Mouse (Mus musculus) stomach, embryonic 14.5 days (tissue): ENCODE measurements around the gene Wwox. TPM values are rescaled to one million over a fixed set of nuclear protein-coding genes. Genes with fewer than 3 reads are reported as not detected.

Source experiments
- ATAC-seq: fragments of 200-750 bp; cut with Nextera tagmentation; 2 replicates; pipeline ENCODE4 v1.8.0; 2017; ENCODE audit warnings: low read depth, moderate TSS enrichment; ENCODE audit not compliant: insufficient number of reproducible peaks, insufficient read depth, low FRiP score
- H3K27ac ChIP-seq: fragments of 300-500 bp; sonication (generic); 2 replicates; pipeline ENCODE4 v1.5.1; 2014; ENCODE audit warnings: mild to moderate bottlenecking, low read length, moderate library complexity, mixed read lengths
- H3K27me3 ChIP-seq: fragments of 300-500 bp; sonication (generic); 2 replicates; pipeline ENCODE4 v1.6.1; 2014; ENCODE audit warnings: low read length, control low read depth, mixed read lengths; ENCODE audit not compliant: control insufficient read depth, insufficient read depth
- H3K36me3 ChIP-seq: fragments of 300-500 bp; sonication (generic); 2 replicates; pipeline ENCODE4 v1.6.1; 2014; ENCODE audit warnings: mild to moderate bottlenecking, control low read depth, low read length, moderate library complexity, mixed read lengths; ENCODE audit not compliant: control insufficient read depth, insufficient read depth
- H3K4me1 ChIP-seq: fragments of 300-500 bp; sonication (generic); 2 replicates; pipeline ENCODE4 v1.6.1; 2014; ENCODE audit warnings: low read length, control low read depth, mixed read lengths; ENCODE audit not compliant: control insufficient read depth, insufficient read depth
- H3K4me2 ChIP-seq: fragments of 300-500 bp; sonication (generic); replicated peaks from 2 replicates; pipeline ENCODE4 v1.6.1; 2014; ENCODE audit warnings: low read depth, low read length, control low read depth
- H3K4me3 ChIP-seq: fragments of 300-500 bp; sonication (generic); 2 replicates; pipeline ENCODE4 v1.5.1; 2014; ENCODE audit warnings: low read depth, low read length, control low read depth
- H3K9ac ChIP-seq: fragments of 300-500 bp; sonication (generic); replicated peaks from 2 replicates; pipeline ENCODE4 v1.6.1; 2014; ENCODE audit warnings: low read depth, mild to moderate bottlenecking, control low read depth, low read length, moderate library complexity, mixed read lengths
- H3K9me3 ChIP-seq: fragments of 300-500 bp; sonication (generic); 2 replicates; pipeline ENCODE4 v1.6.1; 2016; ENCODE audit warnings: low read depth, low read length, control low read depth; ENCODE audit not compliant: control insufficient read depth
- WGBS: fragments of 180-500 bp; shearing (Covaris S2); extraction: QIAGEN DNeasy Blood & Tissue Kit; methylation state at CpG from one replicate; pipeline ENCODE4 v1.1.7; 2014; 5-methylcytosine and 5-hydroxymethylcytosine counted together
- polyA plus RNA-seq: library from polyadenylated mRNA; unstranded; fragments of >200 nt; fragmentation: Nextera tagmentation; extraction: Ambion mirVana; gene quantifications from 2 replicates; pipeline ENCODE4 v1.2.1, GENCODE M21; 2014

Wwox gene
- polyA plus RNA-seq, 1 experiment from 2014 or later, result 15.4 TPM

DNA sequence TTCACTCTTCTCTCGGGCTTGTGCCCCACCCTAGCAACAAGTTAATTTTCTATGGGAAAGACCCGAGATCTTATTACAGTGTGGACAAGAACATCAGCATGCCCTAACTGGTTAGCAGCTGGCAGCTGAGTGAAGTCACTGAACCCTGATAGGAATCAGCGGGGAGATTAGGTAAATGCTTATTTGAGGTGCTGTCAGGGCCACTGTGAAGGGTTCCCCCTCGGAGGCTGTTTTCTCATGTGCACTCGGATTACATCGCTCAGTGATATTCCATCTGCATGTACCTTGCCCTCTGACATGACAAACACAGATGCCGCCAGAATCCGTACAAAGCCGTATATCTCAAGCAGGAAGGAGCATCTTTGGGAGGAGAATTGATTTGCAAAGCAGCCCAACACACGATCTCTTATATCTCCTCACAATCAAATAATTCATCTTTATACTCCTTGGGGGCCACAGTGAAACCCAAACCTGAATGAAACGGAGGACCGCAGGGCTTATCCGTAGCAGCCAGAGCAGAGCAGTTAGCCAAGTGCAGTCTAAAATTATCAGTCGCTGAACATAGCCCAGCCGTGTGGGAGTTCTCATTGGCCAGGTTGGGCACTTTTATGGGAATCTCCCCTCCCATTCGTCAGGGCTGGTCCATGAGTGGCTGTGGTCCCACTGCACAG, 519.1 kb downstream of the Wwox start:
- H3K4me1 ChIP-seq, result peaks cover 21% of the 10 kb centered on the region
- H3K4me3 ChIP-seq, result no peak overlapping the region
- WGBS, result 63% methylated on average over 16 of the region's 16 CpGs
- H3K27ac ChIP-seq, result no peak overlapping the region
- H3K9me3 ChIP-seq, result no peaks in the 10 kb centered on the region
- no peak overlapping the region for H3K4me2 ChIP-seq
- H3K9ac ChIP-seq, result no peak overlapping the region
- no peak for ATAC-seq
- H3K36me3 ChIP-seq, result no peaks in the 10 kb centered on the region
- no peaks in the 10 kb centered on the region for H3K27me3 ChIP-seq

DNA sequence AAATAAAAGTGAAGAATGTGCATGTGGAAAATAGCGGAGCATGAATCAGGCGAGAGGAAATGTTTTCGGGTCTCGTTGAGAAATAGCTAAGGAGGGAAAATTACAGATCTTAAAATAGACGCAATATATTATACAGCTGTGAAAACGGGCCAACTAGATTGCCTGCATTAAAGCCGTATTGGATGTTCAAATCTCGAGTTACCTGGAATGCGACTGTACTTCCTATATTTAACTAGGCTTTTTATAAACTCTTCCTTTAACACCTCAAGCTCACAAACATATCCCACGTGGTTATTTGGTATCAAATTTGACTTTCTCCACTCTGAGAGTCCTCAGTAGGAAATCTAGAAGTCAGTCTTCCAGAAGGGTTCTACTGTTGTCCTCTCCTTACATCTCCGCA, 520.0 kb downstream of the Wwox start:
- 70% methylated on average over 11 of the region's 11 CpGs for WGBS
- Histone ChIP-seq H3K9me3 (no peaks in the 10 kb centered on the region), H3K27ac (no peak overlapping the region), H3K4me3 (no peak overlapping the region), H3K36me3 (no peaks in the 10 kb centered on the region), H3K27me3 (no peaks in the 10 kb centered on the region), H3K4me2 (no peak overlapping the region), H3K4me1 (peaks cover 21% of the 10 kb centered on the region), H3K9ac (no peak overlapping the region)
- ATAC-seq, result no peak

DNA sequence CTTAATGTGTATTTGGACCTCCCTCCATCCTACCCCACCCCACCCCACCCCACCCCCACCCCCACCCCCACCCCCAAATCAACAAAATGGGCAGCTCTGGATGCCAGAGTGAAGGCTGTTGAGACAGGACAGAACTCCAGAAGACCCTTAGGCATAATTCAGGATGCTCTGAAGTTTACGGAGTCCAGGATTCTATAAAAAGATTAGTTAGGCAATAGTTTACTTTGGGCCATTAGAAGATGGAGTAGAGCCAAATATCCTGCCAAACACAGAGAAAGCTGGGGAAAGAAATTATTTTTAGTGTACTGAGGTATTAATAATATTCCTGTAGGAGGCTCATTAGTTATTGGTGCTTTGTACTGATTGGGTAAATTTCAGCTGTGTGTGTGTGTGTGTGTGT, 523.0 kb downstream of the Wwox start:
- Histone ChIP-seq H3K9ac (no peak overlapping the region), H3K4me2 (no peak overlapping the region), H3K27me3 (no peaks in the 10 kb centered on the region), H3K4me1 (peaks cover 14% of the 10 kb centered on the region; the same call in 1 of the 2 replicates), H3K36me3 (no peaks in the 10 kb centered on the region), H3K27ac (no peak overlapping the region), H3K4me3 (no peak overlapping the region), H3K9me3 (no peaks in the 10 kb centered on the region)
- WGBS, result 30% methylated on average over 1 of the region's 1 CpGs
- ATAC-seq, result peak; percentile 60; the same call in 1 of the 2 replicates

DNA sequence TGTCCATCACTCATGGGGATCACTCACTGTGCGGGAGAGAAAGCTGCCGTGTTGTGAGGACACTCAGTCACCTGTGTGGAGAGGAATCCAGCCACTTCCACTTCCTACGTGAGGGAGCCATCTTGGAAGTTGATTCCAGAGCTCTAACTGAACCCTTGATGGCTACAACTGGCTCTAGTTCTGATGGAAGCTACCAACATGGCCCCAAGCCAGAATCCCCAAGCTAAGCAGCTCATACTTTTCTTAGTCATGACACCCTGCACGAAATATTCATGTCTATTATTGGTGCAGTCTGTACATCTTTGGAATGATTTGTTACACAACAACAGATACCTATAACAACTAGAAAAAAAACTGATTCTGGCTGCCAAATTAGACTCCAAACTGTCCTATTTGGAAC, 523.8 kb downstream of the Wwox start:
- H3K27ac ChIP-seq, result no peak overlapping the region; the same call in 1 of the 2 replicates
- no peak for ATAC-seq
- 89% methylated on average over 4 of the region's 4 CpGs for WGBS
- no peaks in the 10 kb centered on the region for H3K27me3 ChIP-seq
- no peaks in the 10 kb centered on the region for H3K9me3 ChIP-seq
- no peak overlapping the region for H3K9ac ChIP-seq
- no peak overlapping the region for H3K4me3 ChIP-seq
- 0 out of 2 replicates have a peak, but pooled peaks cover 8% of the 10 kb centered on the region for H3K4me1 ChIP-seq
- H3K36me3 ChIP-seq, result no peaks in the 10 kb centered on the region
- H3K4me2 ChIP-seq, result no peak overlapping the region

DNA sequence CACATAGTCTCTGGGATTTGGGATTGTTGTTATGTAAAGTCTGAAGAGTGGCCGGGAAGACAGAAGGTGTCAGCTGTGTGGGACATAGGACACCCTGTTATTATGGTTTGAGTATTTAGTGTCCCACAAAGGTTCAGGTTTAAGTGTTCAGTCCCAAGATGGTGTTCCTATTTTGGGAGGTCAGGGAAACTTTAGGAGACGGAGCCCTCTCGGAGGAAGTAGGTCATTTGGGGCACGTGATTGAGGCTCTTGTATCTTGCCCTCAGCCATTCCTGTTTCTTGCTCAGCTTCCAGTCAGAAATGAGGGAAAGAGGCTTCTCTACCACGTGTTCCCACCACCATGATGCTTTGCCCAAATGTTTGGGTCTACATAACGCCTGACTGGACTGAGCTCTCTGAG, 524.8 kb downstream of the Wwox start:
- H3K4me2 ChIP-seq, result no peak overlapping the region
- H3K9ac ChIP-seq, result no peak overlapping the region
- 93% methylated on average over 6 of the region's 6 CpGs for WGBS
- H3K9me3 ChIP-seq, result no peaks in the 10 kb centered on the region
- ATAC-seq, result no peak
- H3K36me3 ChIP-seq, result no peaks in the 10 kb centered on the region
- H3K4me1 ChIP-seq, result 0 out of 2 replicates have a peak, but pooled peaks cover 8% of the 10 kb centered on the region
- H3K4me3 ChIP-seq, result no peak overlapping the region
- H3K27me3 ChIP-seq, result no peaks in the 10 kb centered on the region
- no peak overlapping the region for H3K27ac ChIP-seq

DNA sequence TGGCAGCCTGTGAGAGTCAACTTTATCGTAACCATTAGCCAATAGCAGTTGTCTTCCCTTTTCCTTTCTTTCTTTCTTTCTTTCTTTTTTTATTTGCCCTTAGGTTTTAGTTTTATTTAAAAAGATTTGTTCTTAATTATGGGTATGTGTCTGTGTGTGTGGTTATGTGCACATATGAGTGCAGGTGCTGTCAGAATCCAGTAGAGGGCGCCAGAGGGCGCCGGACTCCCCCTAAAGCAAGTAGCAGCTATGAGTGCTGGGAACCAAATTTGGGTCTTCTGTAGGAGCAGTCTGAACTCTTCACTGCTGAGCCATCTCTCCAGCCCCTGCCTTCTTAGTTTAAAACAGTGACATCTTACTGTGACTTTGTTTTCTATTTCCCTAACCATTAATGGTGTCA, 529.4 kb downstream of the Wwox start:
- Histone ChIP-seq H3K4me2 (no peak overlapping the region), H3K4me1 (0 out of 2 replicates have a peak, but pooled peaks cover 3% of the 10 kb centered on the region), H3K27me3 (no peaks in the 10 kb centered on the region), H3K9ac (no peak overlapping the region), H3K36me3 (no peaks in the 10 kb centered on the region), H3K4me3 (no peak overlapping the region), H3K27ac (no peak overlapping the region), H3K9me3 (no peaks in the 10 kb centered on the region)
- ATAC-seq, result no peak
- WGBS, result 86% methylated on average over 4 of the region's 4 CpGs

DNA sequence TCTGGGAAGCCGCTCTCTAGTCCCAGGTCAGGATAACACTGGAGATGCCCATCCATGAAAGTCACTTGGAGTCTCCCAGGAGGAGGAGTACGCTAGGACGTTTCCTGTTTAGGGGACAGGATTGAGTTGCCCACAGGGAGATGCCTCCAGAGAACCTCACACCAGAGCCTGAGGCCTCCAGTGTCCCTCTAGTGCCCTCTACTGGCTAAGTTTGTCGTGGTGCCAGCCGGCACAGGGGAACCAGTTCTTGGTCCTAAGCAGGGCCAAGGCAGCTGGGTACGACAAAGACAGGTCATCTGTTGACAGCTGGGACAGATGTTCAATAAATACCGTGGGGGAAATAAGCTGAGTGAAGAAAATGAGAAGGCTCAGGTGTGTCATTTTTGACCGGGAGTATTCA, 531.9 kb downstream of the Wwox start:
- no peaks in the 10 kb centered on the region for H3K36me3 ChIP-seq
- H3K27me3 ChIP-seq, result no peaks in the 10 kb centered on the region
- 0 out of 2 replicates have a peak, but pooled peaks have one; percentile 33 for ATAC-seq
- H3K27ac ChIP-seq, result no peak overlapping the region
- H3K4me3 ChIP-seq, result no peak overlapping the region
- H3K4me2 ChIP-seq, result no peak overlapping the region
- WGBS, result 40% methylated on average over 8 of the region's 8 CpGs
- 0 out of 2 replicates have a peak, but pooled peaks cover 3% of the 10 kb centered on the region for H3K4me1 ChIP-seq
- H3K9me3 ChIP-seq, result no peaks in the 10 kb centered on the region
- no peak overlapping the region for H3K9ac ChIP-seq

DNA sequence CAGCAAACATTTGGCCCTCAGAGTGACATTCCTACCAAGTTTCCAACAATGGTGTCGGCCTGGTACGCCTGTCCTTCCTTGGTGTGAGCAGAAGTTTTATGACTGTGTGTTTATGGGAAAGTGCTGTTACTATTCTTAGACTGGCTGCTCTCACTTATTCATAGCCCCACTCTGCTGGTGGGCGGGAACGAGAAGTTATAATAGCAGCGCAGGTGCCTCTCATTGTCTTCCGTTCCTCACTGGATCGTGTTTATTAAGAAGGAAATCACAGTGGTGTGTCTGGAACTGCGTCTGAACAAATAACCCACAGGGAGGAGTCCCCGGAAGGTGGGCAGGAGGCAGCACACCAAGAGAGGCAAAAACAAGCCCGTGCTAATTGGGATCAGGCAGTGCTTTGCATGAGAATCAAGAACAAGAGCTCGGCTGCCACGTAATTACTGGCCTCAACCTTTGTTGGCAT, 533.6 kb downstream of the Wwox start:
- Histone ChIP-seq H3K4me3 (no peak overlapping the region), H3K27ac (no peak overlapping the region), H3K9ac (no peak overlapping the region), H3K4me1 (0 out of 2 replicates have a peak, but pooled peaks cover 3% of the 10 kb centered on the region), H3K4me2 (no peak overlapping the region), H3K27me3 (no peaks in the 10 kb centered on the region), H3K36me3 (no peaks in the 10 kb centered on the region), H3K9me3 (no peaks in the 10 kb centered on the region)
- 43% methylated on average over 12 of the region's 12 CpGs for WGBS
- no peak for ATAC-seq
